Mouse (Mus musculus) right cerebral cortex, adult 2 months (tissue): ENCODE measurements around the gene Itgam.
"Not testable (repeated sequence)": the region's sequence is repeated elsewhere in the genome, so short reads cannot be mapped to it uniquely, and the experiment has no call there.

ENCODE experiments used
- DNase-seq, 2 experiments: peaks; one replicate each; pipeline ENCODE4 v3.0.0; 2021 to 2022; ENCODE audit warnings: low spot score in 2 of 2

The Itgam gene

GRCm38 (mm10) chr7:128062456-128062855 is at the start of gene Itgam, which contains the start of gene Gm49368:
TSS of gene Itgam (plus strand) at chr7:128062640.
TSS of gene Gm49368 (plus strand) at chr7:128062683.
- DNase-seq = no peak

GRCm38 (mm10) chr7:128013116-128013515 is 49.3 kb upstream of the Itgam start:
- no peak for DNase-seq

GRCm38 (mm10) chr7:128016134-128016533 is 46.3 kb upstream of the Itgam start:
- DNase-seq = not testable (repeated sequence)

- no peak for DNase-seq
Measured at GRCm38 (mm10) chr7:128016650-128017049, 45.8 kb upstream of the Itgam start.

GRCm38 (mm10) chr7:128018275-128018674 is 44.2 kb upstream of the Itgam start:
- no peak for DNase-seq

- no peak for DNase-seq
Measured at GRCm38 (mm10) chr7:128019187-128019586, 43.3 kb upstream of the Itgam start.

GRCm38 (mm10) chr7:128022974-128023373 is 39.5 kb upstream of the Itgam start:
- DNase-seq = no peak

GRCm38 (mm10) chr7:128023565-128023964 is 38.9 kb upstream of the Itgam start:
- DNase-seq = no peak

- DNase-seq = no peak
Measured at GRCm38 (mm10) chr7:128024364-128024763, 38.1 kb upstream of the Itgam start.

GRCm38 (mm10) chr7:128024932-128025331 is 37.5 kb upstream of the Itgam start:
- DNase-seq = no peak

- DNase-seq = no peak
Measured at GRCm38 (mm10) chr7:128025381-128025780, 37.1 kb upstream of the Itgam start.

- DNase-seq = no peak
Measured at GRCm38 (mm10) chr7:128031403-128031976, 30.9 kb upstream of the Itgam start.

GRCm38 (mm10) chr7:128032290-128032988 is 30.0 kb upstream of the Itgam start:
- no peak for DNase-seq

- DNase-seq = no peak
Measured at GRCm38 (mm10) chr7:128032989-128033293, 29.5 kb upstream of the Itgam start.

- no peak for DNase-seq
Measured at GRCm38 (mm10) chr7:128033616-128034015, 28.8 kb upstream of the Itgam start.

- DNase-seq = not testable (repeated sequence)
Measured at GRCm38 (mm10) chr7:128042161-128042820, 20.1 kb upstream of the Itgam start.

GRCm38 (mm10) chr7:128044142-128044785 is 18.2 kb upstream of the Itgam start:
- no peak for DNase-seq

- DNase-seq = no peak
Measured at GRCm38 (mm10) chr7:128045640-128046039, 16.8 kb upstream of the Itgam start.

GRCm38 (mm10) chr7:128048819-128049218 is 13.6 kb upstream of the Itgam start:
- DNase-seq = no peak

GRCm38 (mm10) chr7:128049254-128049653 is 13.2 kb upstream of the Itgam start:
- no peak for DNase-seq

- no peak for DNase-seq
Measured at GRCm38 (mm10) chr7:128050739-128051138, 11.7 kb upstream of the Itgam start.

GRCm38 (mm10) chr7:128053061-128053460 is 9.4 kb upstream of the Itgam start:
- DNase-seq = no peak
